Mouse (Mus musculus): Measurements from ENCODE around the gene Apol7a. TPM values are rescaled to one million over a fixed set of nuclear protein-coding genes. Genes with fewer than 3 reads are reported as not detected.
"Not testable (repeated sequence)": the region's sequence is repeated elsewhere in the genome, so short reads cannot be mapped to it uniquely, and the experiment has no call there.

Gene Apol7a
- polyA plus RNA-seq, 1 experiment from 2014 or later: not detected

DNA sequence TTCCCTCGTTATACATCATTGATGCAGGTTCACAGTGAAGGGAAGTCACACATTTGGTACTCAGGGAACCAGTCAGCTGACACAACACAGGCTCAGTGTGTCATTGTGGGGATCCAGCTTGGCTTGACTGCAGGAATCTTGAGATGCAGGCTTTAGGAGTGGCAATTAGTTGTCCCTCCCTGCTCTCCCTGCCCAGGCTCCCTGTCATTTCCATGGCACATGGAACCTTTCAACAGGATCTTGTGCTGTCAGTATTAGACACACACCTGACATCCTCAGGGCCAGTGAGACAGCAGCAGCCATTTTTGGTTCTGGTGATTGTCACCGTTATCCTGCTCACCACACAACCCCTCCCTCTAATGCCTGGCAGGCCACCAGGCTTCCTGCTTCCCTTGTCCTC, 16.7 kb upstream of the Apol7a start:
- H3K9me3 ChIP-seq (ENCODE audit: control insufficient read depth, low read length); H3K4me3 ChIP-seq (replicated peaks; ENCODE audit: low read depth, low read length); ATAC-seq (ENCODE audit: low FRiP score, low TSS enrichment); H3K27me3 ChIP-seq (ENCODE audit: control insufficient read depth, insufficient read depth, low read length); H3K36me3 ChIP-seq (ENCODE audit: control insufficient read depth, insufficient read depth, low read length); H3K9ac ChIP-seq (replicated peaks; ENCODE audit: low read length); H3K4me1 ChIP-seq (ENCODE audit: control insufficient read depth, insufficient read depth, low read length); H3K4me2 ChIP-seq (ENCODE audit: low read length); DNase-seq; H3K27ac ChIP-seq (replicated peaks; ENCODE audit: low read depth, low read length): not testable (repeated sequence)
- WGBS: 77% methylated on average over 2 of the region's 2 CpGs

DNA sequence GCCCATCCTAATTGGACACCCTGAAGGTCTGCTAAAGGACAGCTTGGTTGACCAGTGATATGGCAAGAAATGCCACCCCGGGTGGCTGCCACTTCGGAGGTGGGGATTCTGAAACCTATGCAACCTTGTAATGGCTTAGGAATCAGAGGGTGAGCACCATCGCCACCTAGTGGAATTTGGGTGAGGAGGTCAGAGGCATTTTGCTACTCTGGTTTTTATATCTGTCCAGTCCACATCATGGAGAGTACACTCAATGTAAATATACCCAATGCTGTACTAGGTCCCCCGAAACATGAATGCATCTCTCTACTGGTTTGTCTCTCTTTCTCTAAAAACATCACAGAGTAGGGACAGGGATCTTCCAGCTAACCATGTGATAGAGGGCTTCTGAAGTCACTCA, 13.8 kb upstream of the Apol7a start:
- not testable (repeated sequence) for ATAC-seq (ENCODE audit: low FRiP score, low TSS enrichment)

DNA sequence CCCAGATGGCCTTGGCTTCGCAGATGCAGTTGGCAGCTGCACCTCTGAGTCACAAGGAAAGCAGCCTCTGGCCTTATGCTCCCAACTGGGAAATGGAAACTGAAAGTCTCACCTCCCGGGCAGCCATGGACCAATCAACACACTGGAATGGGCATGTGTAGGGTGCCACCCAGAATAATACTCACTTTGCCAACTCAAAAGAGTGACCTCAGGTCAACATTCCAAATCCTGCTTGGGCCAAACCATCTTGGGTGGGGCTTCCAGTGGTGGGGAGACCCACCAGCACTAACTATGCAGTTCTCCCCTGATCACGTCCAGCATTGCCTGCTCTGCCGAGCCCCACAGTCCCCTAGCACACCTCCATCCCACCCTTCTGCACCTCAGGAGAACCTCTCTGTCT, 12.1 kb upstream of the Apol7a start, which contains the start of gene Apol9a:
Gene Apol9a, minus strand, starts transcription at position 101 of the 400 bp plus-strand sequence.
- not testable (repeated sequence) for H3K27me3 ChIP-seq (ENCODE audit: control insufficient read depth, insufficient read depth, low read length); H3K4me2 ChIP-seq (ENCODE audit: low read length); H3K36me3 ChIP-seq (ENCODE audit: control insufficient read depth, insufficient read depth, low read length); H3K4me3 ChIP-seq (replicated peaks; ENCODE audit: low read depth, low read length); H3K9me3 ChIP-seq (ENCODE audit: control insufficient read depth, low read length); ATAC-seq (ENCODE audit: low FRiP score, low TSS enrichment); H3K27ac ChIP-seq (replicated peaks; ENCODE audit: low read depth, low read length); H3K9ac ChIP-seq (replicated peaks; ENCODE audit: low read length); H3K4me1 ChIP-seq (ENCODE audit: control insufficient read depth, insufficient read depth, low read length); DNase-seq
- WGBS: 100% methylated on average over 1 of the region's 4 CpGs

More for the DNA sequence above, 13.8 kb upstream of the Apol7a start:
- H3K4me1 ChIP-seq (ENCODE audit: control insufficient read depth, insufficient read depth, low read length); H3K27me3 ChIP-seq (ENCODE audit: control insufficient read depth, insufficient read depth, low read length); H3K9me3 ChIP-seq (ENCODE audit: control insufficient read depth, low read length); H3K4me3 ChIP-seq (replicated peaks; ENCODE audit: low read depth, low read length); H3K36me3 ChIP-seq (ENCODE audit: control insufficient read depth, insufficient read depth, low read length); H3K4me2 ChIP-seq (ENCODE audit: low read length); H3K9ac ChIP-seq (replicated peaks; ENCODE audit: low read length); DNase-seq; H3K27ac ChIP-seq (replicated peaks; ENCODE audit: low read depth, low read length): not testable (repeated sequence)
- 29% methylated on average over 4 of the region's 4 CpGs for WGBS

DNA sequence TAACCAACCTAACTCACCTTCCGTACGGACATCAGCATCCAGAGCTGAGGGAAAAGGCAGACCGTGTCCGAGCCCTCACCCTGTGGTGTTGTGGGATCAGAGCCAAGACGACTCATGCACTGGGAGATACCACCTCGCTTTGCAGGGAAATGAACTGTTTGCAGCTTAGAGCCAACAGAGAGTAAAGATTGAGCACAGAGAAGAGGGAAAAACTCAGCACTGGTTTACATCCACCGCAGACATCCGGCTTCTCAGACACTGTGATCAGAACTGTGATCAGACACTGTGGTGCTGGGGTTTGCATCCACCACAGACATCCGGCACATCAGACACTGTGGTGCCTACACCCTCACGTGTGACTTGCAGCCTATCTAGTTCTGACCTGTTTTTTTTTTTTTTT, 7.5 kb upstream of the Apol7a start:
- not testable (repeated sequence) for H3K36me3 ChIP-seq (ENCODE audit: control insufficient read depth, insufficient read depth, low read length); H3K27ac ChIP-seq (replicated peaks; ENCODE audit: low read depth, low read length); H3K27me3 ChIP-seq (ENCODE audit: control insufficient read depth, insufficient read depth, low read length); H3K9me3 ChIP-seq (ENCODE audit: control insufficient read depth, low read length); H3K4me3 ChIP-seq (replicated peaks; ENCODE audit: low read depth, low read length); ATAC-seq (ENCODE audit: low FRiP score, low TSS enrichment); DNase-seq; H3K4me2 ChIP-seq (ENCODE audit: low read length); H3K4me1 ChIP-seq (ENCODE audit: control insufficient read depth, insufficient read depth, low read length); H3K9ac ChIP-seq (replicated peaks; ENCODE audit: low read length)
- WGBS: 80% methylated on average over 10 of the region's 10 CpGs

DNA sequence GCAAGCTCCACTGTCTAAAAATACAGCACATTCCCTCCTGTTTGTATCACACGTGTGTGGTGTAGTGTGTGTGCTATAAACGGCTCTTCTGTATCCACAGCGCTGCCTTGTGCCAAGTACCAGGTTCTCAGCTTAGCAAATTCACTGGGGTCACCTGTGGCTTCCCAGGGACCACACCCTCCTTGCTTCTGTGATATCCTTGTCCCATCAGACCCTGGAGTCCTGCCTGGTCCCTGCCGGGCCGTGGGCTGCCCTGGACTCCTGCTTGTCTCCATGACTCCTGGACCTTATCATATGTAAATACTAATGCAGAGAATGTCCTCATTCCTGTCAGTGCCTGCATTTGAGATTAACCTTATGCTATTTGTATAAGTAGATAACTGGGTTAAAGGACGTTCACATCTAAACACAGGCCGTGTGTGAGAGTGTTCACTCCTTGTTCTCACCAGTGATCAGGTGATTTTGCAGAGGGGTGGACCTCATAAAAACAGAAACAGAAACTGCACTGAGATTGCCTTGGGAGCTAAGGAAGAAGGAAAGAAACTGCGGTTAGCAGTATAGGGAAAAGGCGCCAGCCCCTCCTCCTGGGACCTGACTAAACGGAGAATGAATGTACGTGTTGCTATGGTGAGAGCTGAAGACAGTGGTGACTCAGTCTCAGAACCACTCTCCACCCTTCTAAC, 1.3 kb downstream of the Apol7a start:
- not testable (repeated sequence) for H3K4me3 ChIP-seq (replicated peaks; ENCODE audit: low read depth, low read length); H3K9ac ChIP-seq (replicated peaks; ENCODE audit: low read length); H3K4me2 ChIP-seq (ENCODE audit: low read length); H3K27ac ChIP-seq (replicated peaks; ENCODE audit: low read depth, low read length); H3K27me3 ChIP-seq (ENCODE audit: control insufficient read depth, insufficient read depth, low read length); H3K9me3 ChIP-seq (ENCODE audit: control insufficient read depth, low read length); ATAC-seq (ENCODE audit: low FRiP score, low TSS enrichment); H3K4me1 ChIP-seq (ENCODE audit: control insufficient read depth, insufficient read depth, low read length); DNase-seq; H3K36me3 ChIP-seq (ENCODE audit: control insufficient read depth, insufficient read depth, low read length)
- 78% methylated on average over 11 of the region's 11 CpGs for WGBS

DNA sequence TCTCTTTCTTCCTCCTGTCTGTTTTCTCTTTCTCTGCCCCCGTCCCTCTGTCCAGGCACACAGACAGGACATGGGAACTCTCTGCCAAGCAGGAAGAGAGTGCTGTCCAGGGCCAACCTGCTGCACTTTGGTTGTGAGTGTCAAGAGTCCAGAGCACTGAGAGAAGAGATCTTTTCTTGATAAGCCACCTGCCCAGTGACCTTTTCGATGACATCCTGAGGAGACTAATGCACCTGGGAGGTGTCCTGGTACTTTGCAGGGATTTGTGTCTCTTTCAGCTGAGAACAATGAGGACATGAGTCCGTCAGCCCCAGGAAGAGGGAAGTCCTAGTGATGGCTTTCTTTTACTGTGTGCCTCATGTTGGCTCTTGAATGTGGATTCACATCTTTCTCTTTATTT, 5.1 kb downstream of the Apol7a start:
- H3K9me3 ChIP-seq (ENCODE audit: control insufficient read depth, low read length); H3K4me2 ChIP-seq (ENCODE audit: low read length); H3K9ac ChIP-seq (replicated peaks; ENCODE audit: low read length); H3K36me3 ChIP-seq (ENCODE audit: control insufficient read depth, insufficient read depth, low read length); DNase-seq; H3K27me3 ChIP-seq (ENCODE audit: control insufficient read depth, insufficient read depth, low read length); H3K4me1 ChIP-seq (ENCODE audit: control insufficient read depth, insufficient read depth, low read length); ATAC-seq (ENCODE audit: low FRiP score, low TSS enrichment); H3K4me3 ChIP-seq (replicated peaks; ENCODE audit: low read depth, low read length); H3K27ac ChIP-seq (replicated peaks; ENCODE audit: low read depth, low read length): not testable (repeated sequence)
- 67% methylated on average over 3 of the region's 3 CpGs for WGBS

DNA sequence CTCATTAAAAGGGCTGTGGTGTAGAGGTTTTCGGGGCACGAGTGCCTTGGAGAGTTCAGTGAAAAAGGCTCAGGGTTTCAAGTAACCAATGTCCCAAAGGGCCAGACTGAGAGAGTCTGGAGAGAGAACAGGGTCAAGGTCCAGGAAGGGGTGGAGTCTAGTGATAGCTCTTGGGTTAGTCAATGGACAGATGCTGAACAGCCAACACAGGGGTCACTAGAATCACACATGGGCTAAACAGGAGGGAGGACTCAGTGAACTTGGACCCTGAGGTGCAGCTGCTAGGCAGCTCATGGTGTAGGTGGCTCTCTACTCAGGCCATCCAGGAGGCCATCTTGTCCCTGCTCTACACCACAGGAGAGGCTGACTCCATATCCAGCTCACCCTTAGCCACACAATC, 11.4 kb downstream of the Apol7a start:
- no peaks in the 10 kb centered on the region for H3K9me3 ChIP-seq (ENCODE audit: control insufficient read depth, low read length)
- no peaks in the 10 kb centered on the region for H3K27me3 ChIP-seq (ENCODE audit: control insufficient read depth, insufficient read depth, low read length)
- no peak overlapping the region for H3K27ac ChIP-seq (replicated peaks; ENCODE audit: low read depth, low read length)
- no peak overlapping the region for H3K9ac ChIP-seq (replicated peaks; ENCODE audit: low read length)
- H3K4me2 ChIP-seq (ENCODE audit: low read length): no peak overlapping the region
- ATAC-seq (ENCODE audit: low FRiP score, low TSS enrichment) (no peak), DNase-seq (no peak)
- H3K4me1 ChIP-seq (ENCODE audit: control insufficient read depth, insufficient read depth, low read length): no peaks in the 10 kb centered on the region
- H3K4me3 ChIP-seq (replicated peaks; ENCODE audit: low read depth, low read length): no peak overlapping the region
- H3K36me3 ChIP-seq (ENCODE audit: control insufficient read depth, insufficient read depth, low read length): no peaks in the 10 kb centered on the region
- WGBS: 87% methylated on average over 2 of the region's 2 CpGs

DNA sequence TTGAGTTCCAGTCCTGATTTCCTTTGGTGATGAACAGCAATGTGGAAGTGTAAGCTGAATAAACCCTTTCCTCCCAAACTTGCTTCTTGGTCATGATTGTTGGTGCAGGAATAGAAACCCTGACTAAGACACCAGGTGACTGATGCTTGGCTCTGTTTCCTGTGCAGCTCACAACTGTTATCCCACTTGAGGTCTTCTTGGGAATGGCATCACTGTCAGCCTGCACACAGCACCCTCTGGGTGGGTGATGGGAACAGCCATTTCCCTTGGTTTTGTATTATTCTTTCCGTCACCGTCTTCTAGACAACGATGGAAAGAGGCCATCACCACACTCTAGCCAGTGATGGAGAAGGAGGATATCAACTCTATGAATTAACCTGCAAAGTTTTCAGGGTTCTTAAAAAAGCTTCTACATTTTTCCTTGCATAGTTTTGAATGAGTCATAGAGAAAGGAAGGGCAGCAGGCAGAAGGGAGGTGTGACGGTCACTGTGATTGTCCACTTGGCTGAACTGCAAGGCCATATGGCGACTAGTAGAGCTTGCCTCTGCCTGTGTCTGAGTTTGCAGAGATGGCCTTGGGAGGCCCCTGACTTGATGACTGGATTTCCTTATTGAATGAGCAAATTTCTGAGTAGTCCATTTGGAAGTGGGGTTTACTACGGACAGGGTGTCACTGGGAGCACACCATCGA, 14.4 kb downstream of the Apol7a start:
- WGBS: 93% methylated on average over 7 of the region's 7 CpGs
- Histone ChIP-seq H3K36me3 (ENCODE audit: control insufficient read depth, insufficient read depth, low read length) (no peaks in the 10 kb centered on the region), H3K27me3 (ENCODE audit: control insufficient read depth, insufficient read depth, low read length) (no peaks in the 10 kb centered on the region), H3K4me1 (ENCODE audit: control insufficient read depth, insufficient read depth, low read length) (no peaks in the 10 kb centered on the region), H3K4me3 (replicated peaks; ENCODE audit: low read depth, low read length) (no peak overlapping the region), H3K4me2 (ENCODE audit: low read length) (no peak overlapping the region), H3K9me3 (ENCODE audit: control insufficient read depth, low read length) (no peaks in the 10 kb centered on the region), H3K27ac (replicated peaks; ENCODE audit: low read depth, low read length) (no peak overlapping the region), H3K9ac (replicated peaks; ENCODE audit: low read length) (no peak overlapping the region)
- ATAC-seq (ENCODE audit: low FRiP score, low TSS enrichment) (no peak), DNase-seq (no peak)

DNA sequence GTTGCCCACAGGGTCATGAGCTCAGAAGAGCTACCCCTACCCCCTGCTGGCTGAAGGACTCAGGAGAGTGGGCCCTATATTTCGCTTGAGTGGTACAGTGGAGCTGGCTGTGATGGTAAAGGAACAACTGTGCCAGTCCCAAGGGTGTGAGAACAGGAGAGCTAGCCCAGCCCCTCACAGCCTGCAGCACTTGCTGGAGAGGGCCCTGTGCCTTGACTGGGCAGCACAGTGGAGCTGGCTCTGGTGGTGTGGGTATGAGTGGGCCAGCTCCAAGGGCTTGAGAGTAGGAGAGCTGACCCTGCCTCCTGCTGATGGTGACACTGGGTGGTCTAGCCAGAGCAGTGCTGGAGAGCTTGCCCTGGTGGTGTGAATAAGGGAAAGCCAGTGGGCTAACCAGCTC, 16.0 kb downstream of the Apol7a start:
- WGBS: 47% methylated on average over 1 of the region's 1 CpGs
- H3K9ac ChIP-seq (replicated peaks; ENCODE audit: low read length): no peak overlapping the region
- no peaks in the 10 kb centered on the region for H3K4me1 ChIP-seq (ENCODE audit: control insufficient read depth, insufficient read depth, low read length)
- no peaks in the 10 kb centered on the region for H3K36me3 ChIP-seq (ENCODE audit: control insufficient read depth, insufficient read depth, low read length)
- H3K27ac ChIP-seq (replicated peaks; ENCODE audit: low read depth, low read length): no peak overlapping the region
- H3K4me3 ChIP-seq (replicated peaks; ENCODE audit: low read depth, low read length): no peak overlapping the region
- no peak overlapping the region for H3K4me2 ChIP-seq (ENCODE audit: low read length)
- no peak for ATAC-seq (ENCODE audit: low FRiP score, low TSS enrichment)
- no peaks in the 10 kb centered on the region for H3K9me3 ChIP-seq (ENCODE audit: control insufficient read depth, low read length)
- no peaks in the 10 kb centered on the region for H3K27me3 ChIP-seq (ENCODE audit: control insufficient read depth, insufficient read depth, low read length)
- DNase-seq: no peak
